Mouse (Mus musculus): ENCODE measurements around the gene Hbb-y.
"Not testable (repeated sequence)": the region's sequence is repeated elsewhere in the genome, so short reads cannot be mapped to it uniquely, and the experiment has no call there.

Hbb-y gene

DNA sequence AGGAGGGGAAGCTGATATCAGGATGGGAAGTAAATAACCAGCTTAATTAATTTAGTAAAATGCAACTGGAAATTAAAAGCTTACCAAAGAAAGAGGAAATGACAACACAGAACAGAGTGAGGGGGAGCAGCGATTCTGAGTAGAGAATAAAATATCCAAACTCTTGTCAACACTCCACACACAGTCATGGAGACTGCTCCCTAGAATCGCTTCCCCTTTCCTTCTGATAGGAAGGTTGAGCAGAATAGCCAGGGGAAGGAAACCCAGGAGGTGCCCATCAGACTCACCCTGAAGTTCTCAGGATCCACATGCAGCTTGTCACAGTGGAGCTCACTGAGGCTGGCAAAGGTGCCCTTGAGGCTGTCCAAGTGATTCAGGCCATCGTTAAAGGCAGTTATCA, 39.9 kb downstream of the Hbb-y start:
- not testable (repeated sequence) for DNase-seq (ENCODE audit: low read depth, low spot score)

DNA sequence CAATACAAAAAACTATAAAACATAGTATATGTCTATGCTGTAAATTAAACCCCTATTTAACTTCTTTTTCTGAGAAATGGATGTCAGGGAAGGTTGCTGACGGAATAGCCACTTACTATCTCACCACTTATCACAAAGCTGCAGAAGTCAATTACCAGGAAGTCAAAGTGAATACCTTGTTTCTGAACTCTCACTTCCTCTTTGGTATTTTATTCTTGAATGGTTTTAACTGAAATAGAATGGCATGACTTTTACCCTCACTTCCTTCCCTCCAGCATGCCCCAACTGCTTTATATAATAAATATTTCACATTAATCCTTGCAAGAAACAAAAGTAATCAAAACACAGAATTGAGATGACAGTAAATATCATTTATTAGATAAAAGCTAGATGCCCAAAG, 40.8 kb downstream of the Hbb-y start:
- DNase-seq (ENCODE audit: low read depth, low spot score): no peak

- no peak for DNase-seq (ENCODE audit: low read depth, low spot score)
Measured at GRCm38 (mm10) chr7:103811223-103811845, 41.7 kb downstream of the Hbb-y start.

DNA sequence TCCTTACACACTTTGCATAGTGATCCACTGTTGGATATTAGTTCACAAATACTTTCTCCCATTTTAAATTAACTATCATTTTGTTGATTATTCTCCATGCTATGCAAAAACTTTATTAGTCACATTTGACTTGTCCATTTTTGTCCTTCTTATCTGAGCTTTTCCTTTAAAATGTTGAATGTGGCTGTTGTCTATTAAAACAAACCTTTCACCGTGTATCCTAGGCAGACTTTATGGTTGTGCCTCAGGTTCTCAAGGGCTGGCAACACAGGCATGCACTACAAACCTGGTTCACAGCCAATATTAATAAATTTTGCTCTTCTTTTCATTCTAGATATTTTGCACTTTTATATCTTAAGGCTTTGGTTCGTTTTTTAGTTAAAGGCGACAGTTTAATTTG, 42.3 kb downstream of the Hbb-y start:
- no peak for DNase-seq (ENCODE audit: low read depth, low spot score)

DNA sequence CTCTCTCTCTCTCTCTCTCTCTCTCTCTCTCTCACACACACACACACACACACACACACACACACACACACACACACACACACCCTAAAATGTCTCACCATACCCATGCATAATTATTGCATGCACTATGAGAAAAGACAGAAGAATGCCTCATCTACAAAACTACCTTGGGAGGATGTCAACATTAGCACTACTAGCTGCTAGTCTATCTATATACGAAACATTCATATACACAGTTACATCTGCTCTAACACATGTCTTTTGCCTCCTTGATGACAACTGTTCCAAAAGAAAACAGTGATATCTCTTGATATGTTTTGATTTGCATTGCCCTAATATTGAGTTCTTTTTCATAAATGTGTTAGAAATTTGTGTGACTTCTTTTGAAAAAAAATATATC, 42.7 kb downstream of the Hbb-y start:
- no peak for DNase-seq (ENCODE audit: low read depth, low spot score)

- DNase-seq (ENCODE audit: low read depth, low spot score): no peak
Measured at GRCm38 (mm10) chr7:103809801-103810155, 43.2 kb downstream of the Hbb-y start.

GRCm38 (mm10) chr7:103808971-103809800, 43.8 kb downstream of the Hbb-y start:
- DNase-seq (ENCODE audit: low read depth, low spot score): no peak

DNA sequence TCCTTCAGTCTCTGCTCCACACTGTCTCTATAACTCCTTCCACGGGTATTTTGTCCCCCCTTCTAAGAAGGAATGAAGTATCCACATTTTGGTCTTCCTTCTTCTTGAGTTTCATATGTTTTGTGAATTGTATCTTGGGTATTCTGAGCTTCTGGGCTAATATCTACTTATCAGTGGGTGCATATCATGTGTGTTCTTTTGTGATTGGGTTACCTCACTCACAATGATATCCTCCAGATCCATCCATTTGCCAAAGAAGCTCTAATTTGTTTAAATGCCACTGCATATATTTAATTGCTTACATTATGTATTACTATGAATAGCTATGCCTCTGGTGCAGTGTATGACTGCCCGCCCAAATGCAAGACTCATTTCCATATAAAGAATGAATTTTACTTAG, 44.9 kb downstream of the Hbb-y start:
- not testable (repeated sequence) for DNase-seq (ENCODE audit: low read depth, low spot score)

DNA sequence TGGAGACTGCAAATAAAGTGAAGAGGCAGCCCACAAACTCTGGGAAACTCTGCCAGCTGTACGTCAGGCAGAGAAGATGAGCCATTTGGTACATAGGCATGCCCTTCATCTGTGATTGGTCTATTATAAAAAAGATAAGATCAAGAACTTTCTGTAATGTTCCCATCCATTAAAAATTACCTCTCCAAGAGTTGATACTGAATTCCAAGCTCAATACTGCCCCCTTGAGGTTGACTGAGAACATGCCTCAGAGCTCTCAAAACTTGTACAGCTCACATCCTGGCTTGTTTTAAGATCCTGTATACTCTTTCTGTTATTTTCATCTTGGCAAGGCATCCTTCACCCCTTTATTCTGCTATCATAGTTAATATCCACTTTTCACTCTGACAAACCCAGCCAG, 46.2 kb downstream of the Hbb-y start:
- DNase-seq (ENCODE audit: low read depth, low spot score): peak; percentile 61

Measured in ZHBTc4 (cell line).